ENCODE assay signal across 28 mouse cellular contexts in the genomic region with DNA sequence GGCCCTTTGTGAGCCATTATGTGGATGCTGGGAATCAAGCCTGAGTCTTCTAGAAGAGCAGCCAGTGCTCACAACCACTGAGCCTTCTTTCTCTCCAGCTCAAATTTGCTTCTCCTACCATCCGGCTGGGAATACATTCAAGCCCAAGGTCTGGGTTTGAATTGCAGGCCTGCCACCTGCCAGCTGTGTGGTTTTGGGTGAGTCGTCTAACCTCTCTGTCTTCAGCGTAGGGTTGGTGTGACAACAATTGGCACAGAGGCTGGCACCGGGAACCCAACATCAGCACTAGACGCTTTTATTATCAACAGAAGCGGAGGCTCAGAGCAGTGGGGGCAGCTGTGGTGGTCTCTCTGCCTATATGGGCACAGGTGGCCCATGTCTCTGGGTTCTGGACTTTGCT. TPM values are rescaled to one million over a fixed set of nuclear protein-coding genes. Genes with fewer than 3 reads are reported as not detected.
A peak's percentile ranks its signal among the peaks of the same experiment; 100 is the strongest.
DNase-seq lines count a peak whose midpoint lies in the region; ATAC-seq and TF ChIP-seq lines count a peak whose summit lies in the region.
"Had no signal": no experiment of that assay in that cellular context is flagged by ENCODE, and none has a peak within 500 bp of the region (broad histone marks: within the 10 kb centered on the region; RNA-seq: fewer than 3 reads in every experiment).

No protein-coding gene starts in this region.

- no peaks in the 10 kb centered on the region for H3K9me3 ChIP-seq in liver, embryonic 11.5 days (ENCODE audit: control insufficient read depth, low read length)
- H3K9me3 ChIP-seq: embryonic facial prominence, embryonic 13.5 days; embryonic facial prominence, embryonic 15.5 days; forebrain, embryonic 10.5 days; forebrain, embryonic 12.5 days; G1E had no signal

- no peak for TF ChIP-seq CTCF in liver, adult 2 months (IDR thresholded peaks at IDR 0.05; ENCODE audit: low read depth, low read length)

- H3K4me2 ChIP-seq in liver, embryonic 11.5 days = no peak overlapping the region
- peak overlapping the region; percentile 53 for H3K4me2 ChIP-seq in myocyte (ENCODE audit: low read depth)
- H3K4me2 ChIP-seq: embryonic facial prominence, embryonic 13.5 days; embryonic facial prominence, embryonic 15.5 days; forebrain, embryonic 12.5 days had no signal

- H3K4me1 ChIP-seq in liver, adult 2 months (ENCODE audit: control insufficient read depth, insufficient read depth, low read length) = peaks cover 3% of the 10 kb centered on the region
- no peaks in the 10 kb centered on the region for H3K4me1 ChIP-seq in liver, embryonic 11.5 days (replicated peaks; ENCODE audit: control insufficient read depth, insufficient read depth, low read length)

- ATAC-seq in liver, embryonic 11.5 days (replicated peaks; ENCODE audit: low FRiP score) = no peak
- ATAC-seq: activated CD4-positive, CD25-positive, alpha-beta regulatory T cell, adult 4 months; CD4-positive, CD25-positive, alpha-beta regulatory T cell, adult 4 months; forebrain, embryonic 14.5 days; forebrain, embryonic 16.5 days; Patski had no signal

- H3K79me2 ChIP-seq in liver, adult 2 months (ENCODE audit: control insufficient read depth, insufficient read depth, low read length) = no peaks in the 10 kb centered on the region
- H3K79me2 ChIP-seq in myocyte (ENCODE audit: control insufficient read depth, insufficient read depth) = no peaks in the 10 kb centered on the region

- no peak overlapping the region for H3K9ac ChIP-seq in liver, adult 2 months (ENCODE audit: low read depth, low read length)
- H3K9ac ChIP-seq in liver, embryonic 11.5 days (ENCODE audit: low read depth, low read length) = no peak overlapping the region
- H3K9ac ChIP-seq: embryonic facial prominence, embryonic 13.5 days; embryonic facial prominence, embryonic 15.5 days; forebrain, embryonic 12.5 days had no signal

- H3K4me3 ChIP-seq in liver, adult 2 months (ENCODE audit: insufficient read depth, low read depth, low read length) = no peak overlapping the region
- H3K4me3 ChIP-seq in liver, embryonic 11.5 days (ENCODE audit: low read depth, low read length) = no peak overlapping the region
- no peak overlapping the region for H3K4me3 ChIP-seq in myocyte
- H3K4me3 ChIP-seq: embryonic facial prominence, embryonic 13.5 days; embryonic facial prominence, embryonic 15.5 days; erythroblast, embryonic 14.5 days; forebrain, embryonic 10.5 days; forebrain, embryonic 12.5 days had no signal

- 73% methylated on average over 6 of the region's 6 CpGs for WGBS in liver, adult 2 months
- WGBS in liver, embryonic 11.5 days = 83% methylated on average over 6 of the region's 6 CpGs

- no peak for TF ChIP-seq POLR2A in liver, adult 2 months (IDR thresholded peaks at IDR 0.05; ENCODE audit: extremely low read depth, insufficient read depth, low read length)
- no peak for TF ChIP-seq POLR2A in myocyte (IDR thresholded peaks at IDR 0.05; ENCODE audit: insufficient read length, low read depth)

- H3K27me3 ChIP-seq in liver, adult 2 months (ENCODE audit: control insufficient read depth, insufficient read depth, low read length) = no peaks in the 10 kb centered on the region
- H3K27me3 ChIP-seq in liver, embryonic 11.5 days (replicated peaks; ENCODE audit: control insufficient read depth, insufficient read depth, low read length) = no peaks in the 10 kb centered on the region
- no peaks in the 10 kb centered on the region for H3K27me3 ChIP-seq in myocyte (ENCODE audit: control insufficient read depth, insufficient read depth, insufficient read length)
- H3K27me3 ChIP-seq: embryonic facial prominence, embryonic 13.5 days; embryonic facial prominence, embryonic 15.5 days; forebrain, embryonic 12.5 days; Patski had no signal

- no peak for DNase-seq in liver, adult 2 months (ENCODE audit: extremely low read depth, low read depth, low spot score)
- no peak for DNase-seq in liver, embryonic 11.5 days (ENCODE audit: low spot score)
- DNase-seq in 3T3-L1 (ENCODE audit: low read depth, low spot score) = peak; percentile 36
- no peak for DNase-seq in layer of hippocampus, postnatal 10 days (ENCODE audit: low spot score in 2 of 2)
- DNase-seq: adrenal gland, adult 8-10 months; B cell, adult 2 months; cerebellum, adult 18-20 months; cerebellum, adult 8-10 months; cerebellum, adult 9-11 months; cerebellum, postnatal 14 days; cerebellum, postnatal 36 days had no signal

- H3ac ChIP-seq in myocyte (ENCODE audit: control insufficient read depth, insufficient read length) = no peak overlapping the region

- H3K36me3 ChIP-seq in liver, adult 2 months (ENCODE audit: control insufficient read depth, insufficient read depth, low read length) = no peaks in the 10 kb centered on the region
- H3K36me3 ChIP-seq in liver, embryonic 11.5 days (ENCODE audit: control insufficient read depth, insufficient read depth, low read length) = no peaks in the 10 kb centered on the region
- H3K36me3 ChIP-seq in myocyte (ENCODE audit: control insufficient read depth, insufficient read depth) = no peaks in the 10 kb centered on the region
- H3K36me3 ChIP-seq: embryonic facial prominence, embryonic 15.5 days; forebrain, embryonic 10.5 days; forebrain, embryonic 12.5 days; G1E had no signal

- H3K27ac ChIP-seq in liver, adult 2 months (replicated peaks; ENCODE audit: insufficient read depth, low read depth, low read length) = peak overlapping the region; percentile 50
- H3K27ac ChIP-seq in liver, embryonic 11.5 days (ENCODE audit: low read depth, low read length) = no peak overlapping the region
- H3K27ac ChIP-seq: embryonic facial prominence, embryonic 13.5 days; embryonic facial prominence, embryonic 15.5 days; forebrain, embryonic 10.5 days; forebrain, embryonic 12.5 days had no signal

TF ChIP-seq in myocyte, 11 proteins besides CTCF, POLR2A, EP300 and RAD21:
- TF ChIP-seq USF1 (IDR thresholded peaks at IDR 0.05; ENCODE audit: low read depth) (no peak), POLR2AphosphoS2 (IDR thresholded peaks at IDR 0.05; ENCODE audit: insufficient read length, low read depth) (no peak), CEBPB (IDR thresholded peaks at IDR 0.05; ENCODE audit: insufficient read depth, poor library complexity, severe bottlenecking) (no peak), REST (IDR thresholded peaks at IDR 0.05; ENCODE audit: insufficient read depth, insufficient read length) (no peak), E2F4 (IDR thresholded peaks at IDR 0.05; ENCODE audit: insufficient read depth) (no peak), MYOD1 (IDR thresholded peaks at IDR 0.05; ENCODE audit: control insufficient read depth in 1 of 3, insufficient read length in 2 of 3, low read depth in 2 of 3) (peak in 2 of 3 experiments; percentile 66 to 74), SRF (IDR thresholded peaks at IDR 0.05; ENCODE audit: control insufficient read depth, insufficient read length, low read depth) (no peak), MYOG (IDR thresholded peaks at IDR 0.05; ENCODE audit: control insufficient read depth in 1 of 3, insufficient read depth in 1 of 3, insufficient read length in 2 of 3, low read depth in 2 of 3) (peak in 1 of 3 experiments; percentile 40)

RNA-seq across cellular contexts. Expression of a gene that starts 30.2 kb away (rescaled TPM):
- 0.40 and 0.46 TPM in 2 replicates for total RNA-seq in liver, adult 2 months (2014; rRNA removed)
- polyA plus RNA-seq in liver, adult 2 months (2012; rRNA removed) = 0.52 and 0.69 TPM in 2 replicates
- 0.53 and 0.81 TPM in 2 replicates for polyA plus RNA-seq in liver, embryonic 11.5 days (2014; fragmentation: Nextera tagmentation; extraction: Ambion mirVana)
- polyA plus RNA-seq in myocyte (2012; fragmentation: generic; extraction: Trizol) = 0.25 TPM
- total RNA-seq in layer of hippocampus, postnatal 10 days (2021) = 1 to 10 TPM; 4.3 to 4.4 TPM
- total RNA-seq: common myeloid progenitor, adult 5-6 weeks had no signal
- polyA plus RNA-seq: activated CD4-positive, CD25-positive, alpha-beta regulatory T cell, adult 4 months; CD4-positive, CD25-positive, alpha-beta regulatory T cell, adult 4 months; G1E had no signal

RNA-seq across cellular contexts. Expression of a gene that starts 52.6 kb away (rescaled TPM):
- 68.3 and 101 TPM in 2 replicates for total RNA-seq in liver, adult 2 months (2014; rRNA removed)
- polyA plus RNA-seq in liver, adult 2 months (2012; rRNA removed) = 91.7 and 93.5 TPM in 2 replicates
- polyA plus RNA-seq in liver, embryonic 11.5 days (2014; fragmentation: Nextera tagmentation; extraction: Ambion mirVana) = 49.5 and 49.7 TPM in 2 replicates
- 61.0 TPM for polyA plus RNA-seq in myocyte (2012; fragmentation: generic; extraction: Trizol)
- 1 to 10 TPM; 5.7 to 6.8 TPM for total RNA-seq in layer of hippocampus, postnatal 10 days (2021)

RNA-seq across cellular contexts. Expression of a gene that starts 59.0 kb away (rescaled TPM):
- not detected in 2 replicates for total RNA-seq in liver, adult 2 months (2014; rRNA removed)
- not detected in 2 replicates for polyA plus RNA-seq in liver, adult 2 months (2012; rRNA removed)
- not detected in 2 replicates for polyA plus RNA-seq in liver, embryonic 11.5 days (2014; fragmentation: Nextera tagmentation; extraction: Ambion mirVana)
- not detected for polyA plus RNA-seq in myocyte (2012; fragmentation: generic; extraction: Trizol)
- total RNA-seq in layer of hippocampus, postnatal 10 days (2021) = not detected
- total RNA-seq: adrenal gland, adult 18-20 months; adrenal gland, adult 8-10 months; adrenal gland, postnatal 14 days; adrenal gland, postnatal 36 days; common myeloid progenitor, adult 5-6 weeks; G1E had no signal
- polyA plus RNA-seq: activated CD4-positive, CD25-positive, alpha-beta regulatory T cell, adult 4 months; CD4-positive, CD25-positive, alpha-beta regulatory T cell, adult 4 months; embryonic facial prominence, embryonic 11.5 days; embryonic facial prominence, embryonic 13.5 days; embryonic facial prominence, embryonic 15.5 days; erythroblast, embryonic 14.5 days; forebrain, embryonic 10.5 days; forebrain, embryonic 12.5 days; forebrain, embryonic 14.5 days; forebrain, embryonic 16.5 days; G1E had no signal
